Mouse (Mus musculus): ENCODE results near the gene Olfr1095.

Olfr1095 gene

DNA sequence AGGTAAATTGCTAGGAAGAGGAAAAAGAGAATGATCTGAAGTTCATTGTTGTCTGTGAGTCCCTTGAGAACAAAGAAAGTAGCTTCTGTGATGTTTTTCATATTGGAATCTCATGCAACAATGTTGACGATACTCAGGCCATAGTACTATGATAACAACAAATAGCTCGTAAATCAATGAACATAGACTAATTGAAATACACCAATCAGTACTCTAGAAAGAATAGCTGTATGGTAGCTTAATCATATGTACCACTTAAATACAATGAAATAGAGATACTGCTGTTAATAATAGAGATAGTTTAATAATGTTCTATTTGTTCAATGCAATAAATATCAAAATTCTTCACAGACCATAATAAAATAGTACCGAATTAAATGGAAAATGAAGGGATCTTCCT lies at the start of gene Olfr1095:
Olfr1095 (minus strand) TSS at position 101 of the 400 bp plus-strand sequence.
- DNase-seq, result no peak

DNA sequence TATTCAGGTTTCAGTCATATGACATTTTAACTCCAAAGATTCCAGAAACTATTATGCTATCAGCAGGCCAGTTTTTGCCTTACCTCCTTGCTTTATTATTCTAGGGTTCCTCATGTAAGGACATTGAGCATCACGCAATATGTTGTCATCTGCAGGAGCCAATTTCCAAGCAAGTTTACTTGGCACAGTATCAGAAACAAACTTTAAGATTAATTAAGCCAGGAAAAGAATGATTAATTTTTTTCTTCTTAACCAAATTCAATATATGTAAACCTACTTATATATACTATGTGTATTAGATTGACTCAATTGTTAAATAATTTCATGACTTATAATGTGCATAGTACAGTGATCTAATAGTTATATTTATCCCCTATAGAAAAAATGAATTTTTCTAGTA lies 40.6 kb upstream of the Olfr1095 start, which contains the start of gene Olfr1097:
Olfr1097 (minus strand) TSS at position 101 of the 400 bp plus-strand sequence.
- no peak for DNase-seq

DNA sequence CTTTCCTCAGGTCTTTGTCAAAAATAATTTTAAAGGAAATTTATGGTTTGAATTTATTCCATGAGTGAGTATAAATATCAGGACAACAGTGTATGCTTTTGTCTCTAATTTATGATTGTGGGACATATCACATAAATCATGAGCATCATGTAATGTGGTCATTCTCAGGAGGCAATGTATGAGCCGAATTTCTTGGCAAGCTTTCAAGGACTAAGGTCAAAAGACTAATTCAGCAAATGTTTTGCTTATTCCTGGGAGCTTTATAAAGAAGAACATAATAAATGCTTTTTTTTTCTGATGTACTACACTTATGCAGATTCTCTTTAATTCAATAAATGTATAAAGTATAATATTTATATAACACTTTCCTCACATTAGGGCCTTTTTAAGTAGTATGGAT lies 23.2 kb upstream of the Olfr1095 start, which contains the start of gene Gm13723:
Gm13723 (minus strand) TSS at position 101 of the 400 bp plus-strand sequence.
- DNase-seq, result no peak

DNA sequence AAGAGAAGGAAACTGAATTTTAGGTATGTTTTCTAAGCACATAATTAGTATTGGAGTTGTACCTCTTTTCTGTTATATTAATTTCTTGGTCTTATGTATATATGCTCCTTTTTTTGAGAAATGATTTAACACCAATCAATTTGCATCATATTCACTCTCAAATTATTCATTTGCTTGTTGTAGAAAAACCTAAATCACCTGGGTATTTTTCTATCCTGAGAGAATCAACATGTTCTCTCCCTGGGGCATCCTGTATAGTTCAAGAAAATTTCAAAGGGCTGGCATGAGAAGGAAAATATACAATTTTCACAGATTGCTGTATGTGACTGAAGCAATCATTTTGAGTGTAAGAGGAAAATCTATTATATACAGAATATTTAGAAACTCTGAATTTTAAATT lies 27.1 kb downstream of the Olfr1095 start, which contains the start of gene Olfr1094:
Olfr1094 (plus strand) TSS at position 301 of the 400 bp plus-strand sequence.
- no peak for DNase-seq

DNA sequence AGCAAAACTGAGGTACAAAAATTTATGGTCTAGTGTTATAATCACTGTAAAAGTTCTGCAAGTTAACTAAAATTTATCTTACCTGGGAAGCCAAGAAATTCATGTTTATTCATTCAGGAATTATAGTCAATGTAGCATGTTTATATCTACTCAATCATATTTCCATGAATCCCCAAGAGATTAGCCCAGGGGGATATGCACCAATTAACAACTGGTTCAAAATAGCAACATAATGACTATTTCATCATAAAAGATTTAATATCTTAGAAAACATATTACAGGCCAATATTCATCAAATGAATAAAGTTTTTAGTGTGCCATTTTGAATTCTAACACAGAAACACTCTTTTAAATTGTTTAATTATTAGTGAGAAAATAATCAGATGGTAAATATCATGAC lies 41.6 kb downstream of the Olfr1095 start, which contains the start of gene Olfr141:
Olfr141 (minus strand) TSS at position 101 of the 400 bp plus-strand sequence.
- no peak for DNase-seq

Data from liver (tissue).